Mouse (Mus musculus): ENCODE measurements around the gene Crim1. TPM values are rescaled to one million over a fixed set of nuclear protein-coding genes. Genes with fewer than 3 reads are reported as not detected.
A peak's percentile ranks its signal among the peaks of the same experiment; 100 is the strongest.

Crim1 gene
- polyA plus RNA-seq, 1 experiment from 2014 or later, result 11.9 TPM

DNA sequence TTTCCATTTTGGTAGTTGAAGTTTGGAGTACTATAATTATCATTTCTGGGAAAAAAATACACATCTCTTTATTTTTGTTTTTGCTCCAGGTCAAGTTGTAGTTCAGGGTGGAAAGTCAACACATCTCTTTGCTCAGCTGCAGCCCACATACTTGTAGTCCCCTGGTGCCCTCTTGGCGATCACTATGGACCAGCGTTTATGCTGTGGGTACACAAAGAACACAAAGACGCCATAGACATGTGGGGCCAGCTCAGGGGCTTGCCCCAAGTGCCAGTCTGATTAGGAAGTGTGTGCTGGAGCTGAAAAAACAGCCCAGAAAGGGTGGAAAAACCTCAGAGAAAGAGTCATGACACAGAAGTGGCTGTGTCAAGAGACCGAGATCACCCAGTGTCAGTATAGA is 68.5 kb downstream of the Crim1 start:
- H3K4me2 ChIP-seq (ENCODE audit: low read length), result no peak overlapping the region
- WGBS, result 73% methylated on average over 4 of the region's 4 CpGs

DNA sequence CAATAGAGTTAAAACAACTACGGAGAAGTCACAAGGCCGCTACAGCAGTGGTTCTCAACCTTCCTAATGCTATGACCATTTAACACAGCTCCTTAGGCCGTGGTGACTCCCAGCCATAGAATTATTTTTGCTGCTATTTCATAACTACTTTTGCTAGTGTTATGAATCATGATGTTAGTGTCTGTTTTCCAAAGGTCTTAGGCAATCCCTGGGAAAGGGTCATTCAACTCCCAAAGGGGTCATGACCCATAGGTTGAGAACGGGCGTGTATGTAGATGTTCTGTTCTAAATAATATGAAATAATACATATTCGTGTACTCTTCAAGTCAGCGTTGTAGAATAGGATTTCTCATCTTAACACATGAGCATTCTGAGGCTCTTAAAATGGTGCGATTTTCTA is 69.3 kb downstream of the Crim1 start:
- H3K4me3 ChIP-seq (ENCODE audit: low read depth, low read length), result no peak overlapping the region
- peaks cover 10% of the 10 kb centered on the region for H3K4me1 ChIP-seq (ENCODE audit: control insufficient read depth, insufficient read depth, low read length)
- H3K27ac ChIP-seq (ENCODE audit: low read length), result no peak overlapping the region
- H3K9me3 ChIP-seq (replicated peaks; ENCODE audit: control insufficient read depth, low read length, poor library complexity, severe bottlenecking), result no peaks in the 10 kb centered on the region
- H3K4me2 ChIP-seq (ENCODE audit: low read length), result no peak overlapping the region
- 98% methylated on average over 8 of the region's 8 CpGs for WGBS
- no peaks in the 10 kb centered on the region for H3K27me3 ChIP-seq (ENCODE audit: control insufficient read depth, insufficient read depth, low read depth, low read length)
- no peak overlapping the region for H3K9ac ChIP-seq (ENCODE audit: low read depth, low read length)
- ATAC-seq, result no peak
- H3K36me3 ChIP-seq (ENCODE audit: control insufficient read depth, insufficient read depth, low read length), result no peaks in the 10 kb centered on the region

More for the DNA sequence above, 68.5 kb downstream of the Crim1 start:
- ATAC-seq, result no peak
- Histone ChIP-seq H3K9me3 (replicated peaks; ENCODE audit: control insufficient read depth, low read length, poor library complexity, severe bottlenecking) (no peaks in the 10 kb centered on the region), H3K27me3 (ENCODE audit: control insufficient read depth, insufficient read depth, low read depth, low read length) (no peaks in the 10 kb centered on the region), H3K9ac (ENCODE audit: low read depth, low read length) (no peak overlapping the region), H3K27ac (ENCODE audit: low read length) (no peak overlapping the region), H3K4me1 (ENCODE audit: control insufficient read depth, insufficient read depth, low read length) (peaks cover 10% of the 10 kb centered on the region), H3K4me3 (ENCODE audit: low read depth, low read length) (no peak overlapping the region), H3K36me3 (ENCODE audit: control insufficient read depth, insufficient read depth, low read length) (no peaks in the 10 kb centered on the region)

DNA sequence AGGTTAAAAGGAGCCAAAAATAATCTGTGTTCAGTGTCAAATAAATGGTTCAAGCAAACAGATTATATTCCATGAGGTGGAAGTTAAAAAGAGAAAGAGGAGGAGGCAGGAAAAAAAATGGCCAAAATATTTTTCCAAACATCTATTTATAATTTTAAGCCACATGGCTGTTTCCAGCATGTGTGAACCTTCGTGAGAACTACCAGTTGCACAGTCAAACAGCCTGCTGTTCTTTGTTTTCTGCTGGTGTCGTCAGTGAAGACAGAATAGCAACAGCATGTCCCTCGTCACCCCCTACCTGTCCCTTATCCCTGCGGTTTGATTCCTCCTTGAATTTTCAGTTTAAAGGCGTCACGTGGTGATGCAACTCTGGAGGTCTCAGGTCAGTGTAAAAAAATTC is 70.0 kb downstream of the Crim1 start:
- Histone ChIP-seq H3K9me3 (replicated peaks; ENCODE audit: control insufficient read depth, low read length, poor library complexity, severe bottlenecking) (no peaks in the 10 kb centered on the region), H3K27ac (ENCODE audit: low read length) (no peak overlapping the region), H3K27me3 (ENCODE audit: control insufficient read depth, insufficient read depth, low read depth, low read length) (no peaks in the 10 kb centered on the region), H3K4me1 (ENCODE audit: control insufficient read depth, insufficient read depth, low read length) (peaks cover 12% of the 10 kb centered on the region), H3K9ac (ENCODE audit: low read depth, low read length) (no peak overlapping the region), H3K36me3 (ENCODE audit: control insufficient read depth, insufficient read depth, low read length) (no peaks in the 10 kb centered on the region), H3K4me2 (ENCODE audit: low read length) (no peak overlapping the region), H3K4me3 (ENCODE audit: low read depth, low read length) (no peak overlapping the region)
- 82% methylated on average over 6 of the region's 6 CpGs for WGBS
- no peak for ATAC-seq

DNA sequence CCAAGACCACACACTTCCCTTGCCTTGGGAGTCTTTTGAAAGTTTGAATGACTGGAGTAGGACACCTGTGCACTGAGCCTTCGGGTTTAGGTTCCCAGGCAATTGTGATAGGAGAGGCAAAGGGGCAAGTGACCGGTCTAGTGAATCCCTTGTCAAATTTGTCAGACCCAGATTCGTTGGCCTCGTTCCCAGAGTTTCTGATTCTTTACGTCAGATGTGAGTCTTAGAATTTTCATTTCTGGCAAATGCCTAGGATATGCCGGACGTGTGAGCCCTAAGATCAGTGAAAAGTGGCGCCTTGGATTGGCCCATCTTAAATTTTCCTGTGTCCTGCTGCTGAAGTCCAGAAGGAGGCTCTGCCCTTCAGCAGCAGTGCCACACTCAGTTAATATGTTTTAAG is 71.7 kb downstream of the Crim1 start:
- H3K27me3 ChIP-seq (ENCODE audit: control insufficient read depth, insufficient read depth, low read depth, low read length), result no peaks in the 10 kb centered on the region
- no peaks in the 10 kb centered on the region for H3K9me3 ChIP-seq (replicated peaks; ENCODE audit: control insufficient read depth, low read length, poor library complexity, severe bottlenecking)
- H3K27ac ChIP-seq (ENCODE audit: low read length), result no peak overlapping the region
- no peak for ATAC-seq
- H3K4me2 ChIP-seq (ENCODE audit: low read length), result no peak overlapping the region
- H3K4me1 ChIP-seq (ENCODE audit: control insufficient read depth, insufficient read depth, low read length), result peaks cover 18% of the 10 kb centered on the region
- no peak overlapping the region for H3K4me3 ChIP-seq (ENCODE audit: low read depth, low read length)
- H3K36me3 ChIP-seq (ENCODE audit: control insufficient read depth, insufficient read depth, low read length), result no peaks in the 10 kb centered on the region
- no peak overlapping the region for H3K9ac ChIP-seq (ENCODE audit: low read depth, low read length)
- WGBS, result 73% methylated on average over 8 of the region's 8 CpGs

DNA sequence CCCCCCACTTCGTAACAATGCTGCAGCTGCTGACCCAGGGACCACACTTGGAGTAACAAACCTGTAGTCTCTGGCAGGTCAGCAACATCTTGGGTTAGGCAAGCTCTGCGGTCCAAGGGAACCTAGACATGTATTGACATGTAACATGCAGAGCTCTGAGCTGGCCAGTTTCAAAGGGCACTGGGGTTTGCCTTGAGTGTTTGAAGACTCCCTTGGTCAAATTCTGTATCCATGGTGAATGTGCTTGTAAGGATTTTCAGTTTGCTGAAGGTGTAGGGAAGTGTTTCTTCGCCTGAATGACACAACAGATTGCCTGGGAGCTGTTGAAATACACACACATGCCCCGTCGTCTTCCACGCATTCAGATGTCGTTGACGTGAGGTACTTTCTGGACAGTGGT is 72.1 kb downstream of the Crim1 start:
- Histone ChIP-seq H3K36me3 (ENCODE audit: control insufficient read depth, insufficient read depth, low read length) (no peaks in the 10 kb centered on the region), H3K27me3 (ENCODE audit: control insufficient read depth, insufficient read depth, low read depth, low read length) (no peaks in the 10 kb centered on the region), H3K27ac (ENCODE audit: low read length) (no peak overlapping the region), H3K4me1 (ENCODE audit: control insufficient read depth, insufficient read depth, low read length) (peaks cover 18% of the 10 kb centered on the region), H3K4me2 (ENCODE audit: low read length) (no peak overlapping the region), H3K9ac (ENCODE audit: low read depth, low read length) (no peak overlapping the region), H3K4me3 (ENCODE audit: low read depth, low read length) (no peak overlapping the region), H3K9me3 (replicated peaks; ENCODE audit: control insufficient read depth, low read length, poor library complexity, severe bottlenecking) (no peaks in the 10 kb centered on the region)
- ATAC-seq, result no peak
- WGBS, result 72% methylated on average over 8 of the region's 8 CpGs

DNA sequence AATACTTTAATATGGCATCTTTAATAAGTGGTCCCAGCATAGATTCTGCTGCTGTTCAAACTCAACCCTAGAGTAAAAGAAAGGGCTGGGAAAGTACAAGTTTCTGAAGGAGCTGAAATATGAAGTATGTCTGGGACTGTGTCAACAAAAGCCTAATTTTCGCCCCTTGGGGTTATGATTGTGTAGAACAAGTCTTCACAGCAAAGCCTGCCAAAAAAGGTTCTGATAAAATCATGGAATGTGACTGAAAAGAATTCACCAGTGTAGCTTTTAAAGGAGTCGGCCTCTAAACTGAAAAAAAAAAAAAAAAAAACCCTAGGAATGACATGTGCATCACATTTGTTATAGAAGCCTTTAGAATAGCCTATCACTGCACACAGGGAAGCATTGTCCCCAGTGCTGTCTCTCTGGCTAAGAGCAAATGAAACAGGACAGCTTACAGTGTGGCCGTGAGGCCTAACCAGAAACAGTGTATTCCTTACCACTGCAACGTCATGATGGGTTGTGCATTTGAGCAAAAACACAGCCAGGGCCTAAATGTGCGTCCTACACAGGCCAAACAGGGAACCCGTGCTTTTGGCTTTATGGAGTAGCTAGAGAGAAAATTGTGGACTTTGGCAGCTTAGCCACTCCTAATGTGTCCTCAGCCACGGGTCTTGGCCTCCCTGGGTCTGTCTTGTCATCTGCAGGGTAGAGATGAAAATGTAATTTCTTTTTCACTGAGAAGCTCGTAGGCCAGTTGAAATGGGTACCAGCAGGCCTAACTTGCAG is 72.8 kb downstream of the Crim1 start:
- Histone ChIP-seq H3K36me3 (ENCODE audit: control insufficient read depth, insufficient read depth, low read length) (no peaks in the 10 kb centered on the region), H3K4me3 (ENCODE audit: low read depth, low read length) (no peak overlapping the region), H3K9ac (ENCODE audit: low read depth, low read length) (no peak overlapping the region), H3K9me3 (replicated peaks; ENCODE audit: control insufficient read depth, low read length, poor library complexity, severe bottlenecking) (no peaks in the 10 kb centered on the region), H3K4me2 (ENCODE audit: low read length) (no peak overlapping the region), H3K27me3 (ENCODE audit: control insufficient read depth, insufficient read depth, low read depth, low read length) (no peaks in the 10 kb centered on the region), H3K4me1 (ENCODE audit: control insufficient read depth, insufficient read depth, low read length) (peaks cover 18% of the 10 kb centered on the region), H3K27ac (ENCODE audit: low read length) (no peak overlapping the region)
- WGBS, result 55% methylated on average over 8 of the region's 8 CpGs
- no peak for ATAC-seq

DNA sequence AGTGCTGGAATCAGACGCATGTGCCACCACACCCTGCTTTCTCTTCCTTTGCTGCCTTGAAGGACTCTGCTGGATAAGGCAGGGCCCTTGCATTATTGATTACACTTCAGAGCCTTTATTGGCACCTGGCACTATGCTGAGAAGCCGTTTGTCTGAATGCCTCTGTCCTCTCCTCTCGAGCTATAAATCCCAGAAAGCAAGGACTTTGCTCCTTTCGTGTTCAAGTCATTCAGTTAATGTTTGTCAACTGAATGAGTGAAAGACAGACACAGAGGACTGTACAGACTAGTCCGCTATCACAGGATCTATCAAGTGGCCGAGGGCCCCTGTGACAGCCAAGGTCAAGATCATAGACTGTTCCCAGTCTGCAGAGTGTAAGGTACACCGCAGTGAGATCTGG is 73.8 kb downstream of the Crim1 start:
- 81% methylated on average over 7 of the region's 7 CpGs for WGBS
- Histone ChIP-seq H3K9me3 (replicated peaks; ENCODE audit: control insufficient read depth, low read length, poor library complexity, severe bottlenecking) (no peaks in the 10 kb centered on the region), H3K27me3 (ENCODE audit: control insufficient read depth, insufficient read depth, low read depth, low read length) (no peaks in the 10 kb centered on the region), H3K4me1 (ENCODE audit: control insufficient read depth, insufficient read depth, low read length) (peaks cover 18% of the 10 kb centered on the region), H3K4me2 (ENCODE audit: low read length) (no peak overlapping the region), H3K36me3 (ENCODE audit: control insufficient read depth, insufficient read depth, low read length) (no peaks in the 10 kb centered on the region), H3K9ac (ENCODE audit: low read depth, low read length) (no peak overlapping the region), H3K4me3 (ENCODE audit: low read depth, low read length) (no peak overlapping the region), H3K27ac (ENCODE audit: low read length) (no peak overlapping the region)
- ATAC-seq, result no peak; the same call in 1 of the 2 replicates

DNA sequence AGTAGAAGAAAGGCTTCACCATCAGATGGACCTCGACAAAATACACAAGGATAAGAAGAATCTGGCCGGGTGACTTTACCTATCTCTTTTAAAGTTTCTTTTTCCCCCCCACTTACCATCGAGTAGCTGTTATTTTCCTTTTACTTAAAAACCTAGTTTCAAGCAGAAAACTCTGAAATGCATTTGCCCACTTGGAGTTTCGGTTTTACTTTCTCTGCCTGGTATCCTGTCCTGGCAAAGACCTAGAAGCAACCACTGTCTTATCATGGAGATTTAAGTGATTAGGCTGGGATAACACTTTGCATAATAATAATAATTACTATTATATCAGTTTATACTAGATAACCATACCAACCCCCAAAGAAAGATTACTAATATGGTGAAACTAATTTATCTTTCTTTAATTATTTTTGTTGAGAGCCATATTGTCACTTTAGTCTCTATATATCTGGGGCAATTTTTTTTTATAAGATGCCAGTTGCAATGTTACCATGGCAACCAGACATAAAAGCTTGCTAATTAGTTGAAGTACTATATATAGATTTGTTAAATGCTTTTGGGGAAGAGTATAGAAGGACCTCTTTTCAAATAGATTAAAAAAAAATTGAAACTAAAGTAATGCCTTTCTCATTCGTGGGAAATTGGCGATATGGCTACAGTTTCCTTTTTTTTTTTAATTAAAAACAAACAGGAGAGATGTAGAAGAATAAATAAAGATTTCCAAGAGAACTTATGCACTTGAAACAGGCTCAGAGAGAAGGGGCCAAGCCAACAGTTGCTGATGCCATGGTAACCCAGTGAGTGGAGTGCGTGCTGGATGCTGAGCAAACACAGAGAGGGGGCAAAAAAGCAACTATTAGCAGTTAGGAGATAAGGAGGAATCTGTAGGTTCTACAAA is 74.8 kb downstream of the Crim1 start:
- WGBS, result 51% methylated on average over 7 of the region's 7 CpGs
- Histone ChIP-seq H3K9me3 (replicated peaks; ENCODE audit: control insufficient read depth, low read length, poor library complexity, severe bottlenecking) (no peaks in the 10 kb centered on the region), H3K4me1 (ENCODE audit: control insufficient read depth, insufficient read depth, low read length) (peaks cover 18% of the 10 kb centered on the region), H3K4me3 (ENCODE audit: low read depth, low read length) (no peak overlapping the region), H3K9ac (ENCODE audit: low read depth, low read length) (no peak overlapping the region), H3K4me2 (ENCODE audit: low read length) (no peak overlapping the region), H3K27me3 (ENCODE audit: control insufficient read depth, insufficient read depth, low read depth, low read length) (no peaks in the 10 kb centered on the region), H3K36me3 (ENCODE audit: control insufficient read depth, insufficient read depth, low read length) (no peaks in the 10 kb centered on the region), H3K27ac (ENCODE audit: low read length) (no peak overlapping the region)
- ATAC-seq, result 0 out of 2 replicates have a peak, but pooled peaks have one; percentile 57

DNA sequence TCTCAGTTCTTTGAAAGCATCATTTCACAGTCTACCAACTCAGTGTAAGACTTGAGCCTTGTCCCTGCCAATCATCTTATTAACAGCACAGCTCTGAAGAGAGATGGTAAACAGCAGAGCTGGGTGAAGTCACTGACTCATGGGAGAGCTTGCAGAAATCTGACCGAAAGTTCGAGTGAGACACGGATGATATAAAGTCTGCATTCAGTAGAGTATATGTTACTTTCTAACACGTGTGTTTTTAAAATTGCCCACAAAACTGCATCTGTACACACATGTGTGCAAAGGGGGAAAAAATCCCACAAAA is 75.4 kb downstream of the Crim1 start:
- H3K27me3 ChIP-seq (ENCODE audit: control insufficient read depth, insufficient read depth, low read depth, low read length), result no peaks in the 10 kb centered on the region

More for the DNA sequence above, 75.4 kb downstream of the Crim1 start:
- Histone ChIP-seq H3K27ac (ENCODE audit: low read length) (no peak overlapping the region), H3K9ac (ENCODE audit: low read depth, low read length) (no peak overlapping the region), H3K9me3 (replicated peaks; ENCODE audit: control insufficient read depth, low read length, poor library complexity, severe bottlenecking) (no peaks in the 10 kb centered on the region), H3K36me3 (ENCODE audit: control insufficient read depth, insufficient read depth, low read length) (no peaks in the 10 kb centered on the region), H3K4me3 (ENCODE audit: low read depth, low read length) (no peak overlapping the region), H3K4me2 (ENCODE audit: low read length) (no peak overlapping the region), H3K4me1 (ENCODE audit: control insufficient read depth, insufficient read depth, low read length) (peaks cover 18% of the 10 kb centered on the region)
- ATAC-seq, result no peak
- whole genome bisulfite sequencing, result 55% methylated on average over 4 of the region's 4 CpGs
